Mouse (Mus musculus): Measurements from ENCODE around the gene Cdkal1.
A peak's percentile ranks its signal among the peaks of the same experiment; 100 is the strongest.

Cdkal1 gene

GRCm38 (mm10) chr13:29810780-29811179 lies 44.7 kb downstream of the Cdkal1 start:
- no peak for DNase-seq (ENCODE audit: low read depth, low spot score)

GRCm38 (mm10) chr13:29808383-29808782 lies 47.1 kb downstream of the Cdkal1 start:
- no peak for DNase-seq (ENCODE audit: low read depth, low spot score)

GRCm38 (mm10) chr13:29807930-29808329 lies 47.5 kb downstream of the Cdkal1 start:
- DNase-seq (ENCODE audit: low read depth, low spot score) = no peak

GRCm38 (mm10) chr13:29806871-29807270 lies 48.6 kb downstream of the Cdkal1 start:
- DNase-seq (ENCODE audit: low read depth, low spot score) = no peak

- DNase-seq (ENCODE audit: low read depth, low spot score) = no peak
Observed at GRCm38 (mm10) chr13:29805296-29805695, 50.2 kb downstream of the Cdkal1 start.

GRCm38 (mm10) chr13:29804034-29804433 lies 51.4 kb downstream of the Cdkal1 start:
- DNase-seq (ENCODE audit: low read depth, low spot score) = no peak

GRCm38 (mm10) chr13:29802699-29803098 lies 52.8 kb downstream of the Cdkal1 start:
- no peak for DNase-seq (ENCODE audit: low read depth, low spot score)

GRCm38 (mm10) chr13:29800078-29800477 lies 55.4 kb downstream of the Cdkal1 start:
- no peak for DNase-seq (ENCODE audit: low read depth, low spot score)

- no peak for DNase-seq (ENCODE audit: low read depth, low spot score)
Observed at GRCm38 (mm10) chr13:29792112-29792511, 63.4 kb downstream of the Cdkal1 start.

- no peak for DNase-seq (ENCODE audit: low read depth, low spot score)
Observed at GRCm38 (mm10) chr13:29791439-29791838, 64.0 kb downstream of the Cdkal1 start.

- no peak for DNase-seq (ENCODE audit: low read depth, low spot score)
Observed at GRCm38 (mm10) chr13:29786984-29787383, 68.5 kb downstream of the Cdkal1 start.

GRCm38 (mm10) chr13:29784894-29785293 lies 70.6 kb downstream of the Cdkal1 start:
- DNase-seq (ENCODE audit: low read depth, low spot score) = no peak

- DNase-seq (ENCODE audit: low read depth, low spot score) = no peak
Observed at GRCm38 (mm10) chr13:29781332-29781731, 74.1 kb downstream of the Cdkal1 start.

GRCm38 (mm10) chr13:29780713-29781112 lies 74.8 kb downstream of the Cdkal1 start:
- DNase-seq (ENCODE audit: low read depth, low spot score) = no peak

- DNase-seq (ENCODE audit: low read depth, low spot score) = no peak
Observed at GRCm38 (mm10) chr13:29779519-29779918, 76.0 kb downstream of the Cdkal1 start.

GRCm38 (mm10) chr13:29779116-29779515 lies 76.4 kb downstream of the Cdkal1 start:
- no peak for DNase-seq (ENCODE audit: low read depth, low spot score)

GRCm38 (mm10) chr13:29778124-29778523 lies 77.3 kb downstream of the Cdkal1 start:
- DNase-seq (ENCODE audit: low read depth, low spot score) = no peak

GRCm38 (mm10) chr13:29777225-29777624 lies 78.2 kb downstream of the Cdkal1 start:
- no peak for DNase-seq (ENCODE audit: low read depth, low spot score)

GRCm38 (mm10) chr13:29775603-29776230 lies 79.8 kb downstream of the Cdkal1 start:
- DNase-seq (ENCODE audit: low read depth, low spot score) = no peak

- no peak for DNase-seq (ENCODE audit: low read depth, low spot score)
Observed at GRCm38 (mm10) chr13:29773563-29773962, 81.9 kb downstream of the Cdkal1 start.

GRCm38 (mm10) chr13:29772970-29773369 lies 82.5 kb downstream of the Cdkal1 start:
- no peak for DNase-seq (ENCODE audit: low read depth, low spot score)

- DNase-seq (ENCODE audit: low read depth, low spot score) = peak; percentile 23
Observed at GRCm38 (mm10) chr13:29769647-29770436, 85.6 kb downstream of the Cdkal1 start.

- no peak for DNase-seq (ENCODE audit: low read depth, low spot score)
Observed at GRCm38 (mm10) chr13:29768104-29768503, 87.4 kb downstream of the Cdkal1 start.
